Mouse (Mus musculus): ENCODE results near the gene Itga3. TPM values are rescaled to one million over a fixed set of nuclear protein-coding genes. Genes with fewer than 3 reads are reported as not detected.

The Itga3 gene
- total and polyA plus RNA-seq, 3 experiments, result not detected

DNA sequence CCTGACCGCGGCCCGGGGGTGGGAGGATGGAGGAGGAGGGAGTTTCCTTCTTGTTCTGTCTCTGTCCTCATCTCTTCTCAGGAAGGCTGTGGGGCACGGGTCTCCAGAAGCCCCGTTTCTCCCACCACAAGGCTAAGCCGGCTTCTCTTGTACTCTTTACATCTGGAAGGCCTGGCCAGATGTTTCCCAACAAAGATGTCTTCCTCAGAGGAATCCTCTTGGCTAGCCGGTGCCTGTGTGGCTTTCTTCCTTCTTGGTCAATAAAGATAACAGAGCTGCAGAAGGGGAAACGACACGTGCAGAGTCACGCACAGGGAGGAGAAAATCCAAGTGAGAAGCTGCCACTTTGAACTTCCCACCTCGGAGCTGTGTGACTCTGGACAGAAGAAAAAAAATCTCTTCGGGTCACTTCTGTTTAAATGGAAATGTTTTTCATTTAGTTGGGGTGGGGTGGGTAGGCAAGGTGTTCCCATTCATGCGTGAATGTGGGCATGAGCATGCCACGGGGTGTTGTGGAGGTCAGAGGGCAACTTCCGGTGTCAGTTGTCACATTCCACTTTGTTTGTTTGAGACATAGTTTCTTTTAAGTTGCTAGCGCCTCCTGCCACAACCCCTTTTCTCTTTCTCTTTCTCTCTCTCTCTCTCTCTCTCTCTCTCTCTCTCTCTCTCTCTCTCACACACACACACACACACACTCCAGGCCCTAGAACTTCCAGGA, 24.6 kb upstream of the Itga3 start:
- H3K4me3 ChIP-seq (ENCODE audit: control insufficient read depth in 1 of 2, insufficient read depth in 1 of 2, low read depth in 2 of 2, low read length in 2 of 2), result no peak overlapping the region
- no peaks in the 10 kb centered on the region for H3K9me3 ChIP-seq (replicated peaks; ENCODE audit: insufficient read depth, low read length)
- peaks cover 0 to 5% of the 10 kb centered on the region in 2 experiments; a peak in 2 of 4 replicates for H3K36me3 ChIP-seq (ENCODE audit: control insufficient read depth in 1 of 2, insufficient read depth in 2 of 2, low read length in 2 of 2)
- H3K9ac ChIP-seq (ENCODE audit: control insufficient read depth, low read depth, low read length, poor library complexity, severe bottlenecking), result no peak overlapping the region
- H3K27me3 ChIP-seq (ENCODE audit: control insufficient read depth in 1 of 2, insufficient read depth in 2 of 2, low read length in 2 of 2), result peaks cover 5 to 7% of the 10 kb centered on the region in 2 experiments
- H3K79me2 ChIP-seq (ENCODE audit: control insufficient read depth, insufficient read depth, low read length, poor library complexity), result no peaks in the 10 kb centered on the region
- DNase-seq (ENCODE audit: low read depth, low spot score), result no peak
- no peak overlapping the region for H3K27ac ChIP-seq (ENCODE audit: control insufficient read depth, low read depth, low read length)
- peaks cover 0 to 7% of the 10 kb centered on the region in 2 experiments; a peak in 1 of 4 replicates for H3K4me1 ChIP-seq (ENCODE audit: control insufficient read depth in 1 of 2, insufficient read depth in 2 of 2, low read length in 2 of 2)
- TF ChIP-seq BHLHE40 (IDR thresholded peaks at IDR 0.05; ENCODE audit: borderline replicate concordance, low read depth, low read length) (peak; percentile 25; the same call in 1 of the 2 replicates), TBP (IDR thresholded peaks at IDR 0.05; ENCODE audit: low read depth, low read length) (no peak)

DNA sequence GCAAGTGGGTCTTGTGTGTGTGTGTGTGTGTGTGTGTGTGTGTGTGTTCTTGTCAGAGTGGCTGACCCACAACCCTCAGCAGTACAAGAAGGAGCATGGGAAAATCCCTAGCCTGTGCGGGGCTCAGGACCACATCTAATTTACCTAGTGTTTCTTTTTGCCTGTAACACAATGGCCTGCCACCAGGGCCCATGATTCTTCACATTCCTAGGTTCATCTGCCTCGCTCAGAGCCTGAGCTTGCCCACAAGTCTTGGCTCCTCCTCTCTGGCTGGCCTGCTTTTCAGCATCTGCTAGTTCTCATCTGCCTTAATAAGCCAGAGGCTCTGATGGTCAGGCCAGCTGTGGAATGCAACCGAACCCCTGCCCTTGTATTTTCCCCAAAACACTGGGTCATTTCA, 23.8 kb upstream of the Itga3 start:
- Histone ChIP-seq H3K4me1 (ENCODE audit: control insufficient read depth in 1 of 2, insufficient read depth in 2 of 2, low read length in 2 of 2) (peaks cover 0 to 7% of the 10 kb centered on the region in 2 experiments; a peak in 1 of 4 replicates), H3K79me2 (ENCODE audit: control insufficient read depth, insufficient read depth, low read length, poor library complexity) (no peaks in the 10 kb centered on the region), H3K36me3 (ENCODE audit: control insufficient read depth in 1 of 2, insufficient read depth in 2 of 2, low read length in 2 of 2) (peaks cover 0 to 5% of the 10 kb centered on the region in 2 experiments; a peak in 2 of 4 replicates), H3K27me3 (ENCODE audit: control insufficient read depth in 1 of 2, insufficient read depth in 2 of 2, low read length in 2 of 2) (peaks cover 5 to 11% of the 10 kb centered on the region in 2 experiments), H3K9ac (ENCODE audit: control insufficient read depth, low read depth, low read length, poor library complexity, severe bottlenecking) (no peak overlapping the region), H3K9me3 (replicated peaks; ENCODE audit: insufficient read depth, low read length) (no peaks in the 10 kb centered on the region), H3K4me3 (ENCODE audit: control insufficient read depth in 1 of 2, insufficient read depth in 1 of 2, low read depth in 2 of 2, low read length in 2 of 2) (no peak overlapping the region), H3K27ac (ENCODE audit: control insufficient read depth, low read depth, low read length) (no peak overlapping the region)
- DNase-seq (ENCODE audit: low read depth, low spot score), result no peak
- no peak for TF ChIP-seq E2F4 (IDR thresholded peaks at IDR 0.05; ENCODE audit: borderline replicate concordance, low read depth, low read length)
- no peak for TF ChIP-seq MXI1 (IDR thresholded peaks at IDR 0.05; ENCODE audit: low read depth, low read length)

DNA sequence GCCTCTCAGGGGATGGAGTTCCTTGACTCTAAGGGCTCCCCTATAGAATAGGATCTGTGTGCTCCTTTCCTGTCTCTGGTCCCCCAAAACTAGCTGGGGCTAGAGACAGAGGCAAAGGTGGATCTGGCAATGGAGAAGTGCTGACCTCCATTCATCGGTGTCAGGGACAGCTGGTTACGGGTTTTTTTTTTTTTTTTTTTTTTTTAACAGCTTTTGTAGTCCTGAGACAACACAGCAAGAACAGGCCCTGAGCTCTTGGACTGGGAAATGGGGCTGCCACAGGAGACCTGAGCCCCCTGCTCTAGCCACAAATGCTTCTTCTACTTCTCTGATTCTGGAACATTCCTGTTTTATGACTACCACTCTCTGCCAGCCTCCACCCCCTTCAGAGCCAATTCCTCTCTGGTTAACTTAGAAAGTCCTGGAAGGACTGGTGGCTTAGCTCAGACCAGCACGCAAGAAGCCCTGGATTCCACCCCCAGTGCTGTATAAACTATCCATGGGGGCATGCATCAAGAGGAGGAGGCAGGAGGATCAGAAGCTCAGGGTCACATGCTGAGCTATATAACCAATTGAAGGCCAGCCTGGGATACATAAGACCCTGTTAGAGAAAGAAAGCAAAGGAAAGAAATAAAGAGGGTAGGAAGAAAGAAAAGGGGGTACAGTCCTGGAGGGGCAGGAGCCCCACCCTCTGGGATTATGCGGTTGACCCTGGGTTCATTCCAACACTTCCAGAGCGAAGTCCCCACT, 21.9 kb upstream of the Itga3 start:
- H3K9me3 ChIP-seq (replicated peaks; ENCODE audit: insufficient read depth, low read length), result no peaks in the 10 kb centered on the region

More for the DNA sequence above, 21.9 kb upstream of the Itga3 start:
- no peaks in the 10 kb centered on the region for H3K79me2 ChIP-seq (ENCODE audit: control insufficient read depth, insufficient read depth, low read length, poor library complexity)
- no peak for DNase-seq (ENCODE audit: low read depth, low spot score)
- H3K9ac ChIP-seq (ENCODE audit: control insufficient read depth, low read depth, low read length, poor library complexity, severe bottlenecking), result no peak overlapping the region
- H3K4me1 ChIP-seq (ENCODE audit: control insufficient read depth in 1 of 2, insufficient read depth in 2 of 2, low read length in 2 of 2), result no peaks in the 10 kb centered on the region
- TF ChIP-seq CHD1 (IDR thresholded peaks at IDR 0.05; ENCODE audit: low read depth, low read length), result no peak
- TF ChIP-seq KAT2A (conservative IDR thresholded peaks at IDR 0.05; ENCODE audit: low read depth, low read length), result no peak
- TF ChIP-seq EP300 (IDR thresholded peaks at IDR 0.05; ENCODE audit: low read depth in 1 of 2, low read length in 2 of 2), result no peak
- TF ChIP-seq MYC (IDR thresholded peaks at IDR 0.05; ENCODE audit: low read depth, low read length), result no peak
- TF ChIP-seq UBTF (IDR thresholded peaks at IDR 0.05; ENCODE audit: borderline replicate concordance, insufficient read depth, low read depth, low read length), result no peak
- TF ChIP-seq ZNF384 (IDR thresholded peaks at IDR 0.05; ENCODE audit: low read depth, low read length), result no peak
- TF ChIP-seq BHLHE40 (IDR thresholded peaks at IDR 0.05; ENCODE audit: borderline replicate concordance, low read depth, low read length), result no peak
- TF ChIP-seq CTCF (IDR thresholded peaks at IDR 0.05 in 2 of 3, conservative IDR thresholded peaks at IDR 0.05 in 1 of 3; ENCODE audit: control insufficient read depth in 1 of 3, insufficient read depth in 1 of 3, low read depth in 2 of 3, low read length in 3 of 3, poor library complexity in 1 of 3, severe bottlenecking in 1 of 3), result no peak
- no peak for TF ChIP-seq ZKSCAN1 (IDR thresholded peaks at IDR 0.05; ENCODE audit: low read depth, low read length)
- TF ChIP-seq ZMIZ1 (IDR thresholded peaks at IDR 0.05; ENCODE audit: low read depth, low read length), result no peak
- TF ChIP-seq POLR2AphosphoS2 (IDR thresholded peaks at IDR 0.05; ENCODE audit: low read length), result no peak
- no peak for TF ChIP-seq USF2 (IDR thresholded peaks at IDR 0.05; ENCODE audit: borderline replicate concordance in 1 of 2, insufficient read depth in 1 of 2, low read depth in 1 of 2, low read length in 2 of 2)
- no peak for TF ChIP-seq SIN3A (IDR thresholded peaks at IDR 0.05; ENCODE audit: low read length)
- TF ChIP-seq MEF2A (IDR thresholded peaks at IDR 0.05; ENCODE audit: extremely low read depth, insufficient replicate concordance, low read depth, low read length, poor library complexity, severe bottlenecking), result no peak
- TF ChIP-seq POLR2AphosphoS5 (IDR thresholded peaks at IDR 0.05; ENCODE audit: borderline replicate concordance, low read depth, low read length), result no peak
- TF ChIP-seq TBP (IDR thresholded peaks at IDR 0.05; ENCODE audit: low read depth, low read length), result no peak
- H3K4me3 ChIP-seq (ENCODE audit: control insufficient read depth in 1 of 2, insufficient read depth in 1 of 2, low read depth in 2 of 2, low read length in 2 of 2), result no peak overlapping the region
- no peak overlapping the region for H3K27ac ChIP-seq (ENCODE audit: control insufficient read depth, low read depth, low read length)
- H3K36me3 ChIP-seq (ENCODE audit: control insufficient read depth in 1 of 2, insufficient read depth in 2 of 2, low read length in 2 of 2), result no peaks in the 10 kb centered on the region
- peaks cover 7 to 11% of the 10 kb centered on the region in 2 experiments for H3K27me3 ChIP-seq (ENCODE audit: control insufficient read depth in 1 of 2, insufficient read depth in 2 of 2, low read length in 2 of 2)

Measured in MEL (cell line).